Mouse (Mus musculus) heart, adult 8-10 months (tissue): ENCODE results near the gene Ssx2ip. TPM values are rescaled to one million over a fixed set of nuclear protein-coding genes. Genes with fewer than 3 reads are reported as not detected.

Experiments used
- DNase-seq: peaks from one replicate; pipeline ENCODE4 v3.0.0; 2022; ENCODE audit warnings: low spot score
- total RNA-seq, 4 experiments: library from RNA; stranded (reverse); gene quantifications; 2 replicates each; pipeline ENCODE4 v1.2.4; 2022

Gene Ssx2ip
- total RNA-seq, 4 experiments from 2014 or later = 13.1 to 17.5 (median 15.3) TPM

DNA sequence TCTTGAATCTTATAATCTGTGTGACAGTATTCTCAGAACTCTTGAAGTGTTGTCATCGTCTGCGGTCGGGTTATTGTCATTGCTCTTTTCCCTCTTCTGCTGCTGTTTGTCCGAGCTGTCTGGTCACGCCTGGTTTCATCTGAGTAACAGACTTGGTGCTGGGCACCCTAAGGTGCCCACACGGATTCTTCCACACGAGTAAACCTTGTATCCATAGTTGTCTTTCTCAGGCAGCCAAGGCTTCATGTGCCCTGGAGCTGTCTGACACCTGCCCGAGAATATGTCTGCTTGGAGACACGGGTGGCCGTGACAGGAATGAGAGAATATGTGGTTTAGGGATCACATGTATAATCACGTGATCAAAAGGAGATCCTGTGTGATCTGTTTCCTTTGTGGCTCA is 31.1 kb downstream of the Ssx2ip start:
- DNase-seq = no peak

DNA sequence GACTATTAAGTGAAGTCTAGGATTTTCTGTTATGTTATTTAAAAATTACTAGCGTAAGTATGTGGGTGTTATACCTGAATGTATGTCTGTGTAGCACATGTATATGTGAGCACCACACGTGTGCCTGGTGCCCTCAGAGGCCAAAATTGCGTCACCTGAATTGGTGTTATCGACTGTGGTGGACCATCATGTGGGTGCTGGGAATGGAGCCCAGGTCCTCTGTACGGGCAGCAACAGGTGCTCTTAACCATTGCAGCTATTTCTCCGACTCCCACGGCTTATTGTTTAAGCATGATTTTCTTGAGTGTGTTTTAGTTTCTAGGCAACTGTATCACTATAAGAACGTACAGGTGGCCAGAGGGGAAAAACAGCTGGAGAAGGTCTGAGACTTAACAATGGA is 31.7 kb downstream of the Ssx2ip start:
- DNase-seq = no peak

- no peak for DNase-seq
Measured at GRCm38 (mm10) chr3:146440011-146440410, 35.6 kb downstream of the Ssx2ip start.

GRCm38 (mm10) chr3:146440422-146440821 is 36.0 kb downstream of the Ssx2ip start:
- DNase-seq = no peak

DNA sequence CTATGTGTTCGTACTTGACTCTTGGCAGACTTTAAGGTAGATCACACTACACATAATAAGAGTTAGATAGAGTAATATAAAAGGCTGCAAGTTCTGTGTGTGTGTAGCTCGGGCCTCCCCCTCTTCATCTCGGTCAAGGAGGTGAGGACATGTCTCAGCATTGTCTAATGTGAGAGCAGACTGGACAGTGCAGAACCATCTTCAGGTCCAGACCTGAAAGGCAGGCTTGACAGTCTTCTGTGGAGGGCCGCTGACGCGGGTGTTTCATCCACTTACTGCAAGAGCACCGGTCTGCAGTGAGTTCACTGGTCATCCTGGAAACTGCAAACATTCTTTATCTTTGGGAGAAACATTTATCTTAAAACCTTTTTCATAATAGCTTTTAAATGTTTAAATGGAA is 38.0 kb downstream of the Ssx2ip start:
- DNase-seq = no peak

GRCm38 (mm10) chr3:146442936-146443335 is 38.5 kb downstream of the Ssx2ip start:
- DNase-seq = no peak

DNA sequence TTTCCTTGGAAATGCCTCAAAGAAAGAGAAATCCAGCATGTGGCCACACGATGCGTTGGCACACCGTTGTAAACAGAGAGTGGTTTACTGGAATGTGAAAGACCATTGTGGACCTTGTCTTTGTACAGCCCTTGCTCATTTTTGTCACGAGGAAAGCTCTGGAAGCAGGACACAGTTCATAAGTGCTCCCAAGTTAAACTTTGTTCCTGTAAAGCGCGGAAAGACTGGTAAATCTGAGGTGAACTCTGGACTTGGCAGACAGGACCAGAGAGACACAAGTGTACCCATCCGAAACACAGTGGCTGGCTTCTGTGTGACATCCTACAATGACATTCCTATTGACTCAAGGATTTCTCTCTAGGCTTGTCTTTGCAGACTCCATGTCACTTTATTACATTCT is 38.9 kb downstream of the Ssx2ip start:
- no peak for DNase-seq

DNA sequence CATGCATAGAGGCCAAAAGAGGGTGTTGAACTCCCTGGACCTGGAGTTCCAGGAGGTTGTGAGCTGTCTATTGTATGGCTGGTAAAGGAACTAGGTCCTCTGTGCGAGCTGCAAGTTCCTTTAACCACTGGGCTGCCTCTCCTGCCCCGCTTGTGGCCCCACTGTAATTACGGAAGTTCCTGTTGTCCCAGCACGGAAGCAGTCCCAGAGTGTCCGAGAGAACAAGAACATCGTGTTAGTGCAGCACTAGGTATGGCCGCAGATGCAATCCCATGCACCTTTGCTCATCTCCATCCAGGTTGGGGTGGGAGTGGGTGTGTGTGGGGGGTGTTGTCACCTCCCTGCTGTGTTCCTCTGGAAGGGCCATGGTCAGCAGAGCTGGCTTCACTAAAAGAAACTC is 40.4 kb downstream of the Ssx2ip start:
- DNase-seq = peak; percentile 19

DNA sequence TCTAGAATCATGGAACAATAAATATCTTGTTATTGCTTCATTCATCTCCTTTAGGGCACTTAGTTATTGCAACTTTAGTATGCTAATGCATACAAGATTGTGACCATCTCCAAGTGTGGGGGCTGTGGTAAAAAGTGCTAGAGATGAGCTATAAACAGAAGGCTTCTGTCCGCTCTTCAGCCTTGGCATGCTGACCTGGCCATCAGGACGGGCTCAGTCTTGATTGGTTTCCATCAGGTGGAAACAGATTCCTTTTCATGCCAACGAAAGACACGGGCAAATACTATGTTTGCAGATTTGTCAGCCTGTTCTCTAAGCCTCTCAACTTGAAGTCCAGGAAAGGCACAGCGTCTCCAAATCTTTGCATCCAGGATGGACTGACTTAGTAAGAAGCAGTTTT is 42.7 kb downstream of the Ssx2ip start:
- DNase-seq = no peak

GRCm38 (mm10) chr3:146447598-146447997 is 43.2 kb downstream of the Ssx2ip start:
- DNase-seq = no peak

DNA sequence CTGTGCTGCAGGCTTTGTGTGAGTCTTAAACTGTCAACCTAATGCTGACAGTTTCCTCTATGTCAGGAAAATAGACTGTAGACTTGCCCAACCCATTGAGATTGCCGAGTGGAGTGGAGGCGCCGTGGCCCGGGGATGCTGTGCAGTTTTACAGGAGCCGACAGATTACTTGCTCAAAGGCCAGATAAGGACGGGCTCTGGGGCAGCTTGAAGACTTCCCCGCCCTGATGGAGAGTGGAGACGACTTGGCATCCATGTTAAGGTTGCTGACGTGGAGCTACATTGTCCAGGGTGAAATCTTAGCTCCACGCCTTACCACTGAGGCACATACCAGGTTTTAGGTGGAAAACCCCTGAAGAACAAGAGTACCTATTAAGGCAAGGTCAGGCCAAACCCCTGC is 43.9 kb downstream of the Ssx2ip start:
- DNase-seq = no peak

DNA sequence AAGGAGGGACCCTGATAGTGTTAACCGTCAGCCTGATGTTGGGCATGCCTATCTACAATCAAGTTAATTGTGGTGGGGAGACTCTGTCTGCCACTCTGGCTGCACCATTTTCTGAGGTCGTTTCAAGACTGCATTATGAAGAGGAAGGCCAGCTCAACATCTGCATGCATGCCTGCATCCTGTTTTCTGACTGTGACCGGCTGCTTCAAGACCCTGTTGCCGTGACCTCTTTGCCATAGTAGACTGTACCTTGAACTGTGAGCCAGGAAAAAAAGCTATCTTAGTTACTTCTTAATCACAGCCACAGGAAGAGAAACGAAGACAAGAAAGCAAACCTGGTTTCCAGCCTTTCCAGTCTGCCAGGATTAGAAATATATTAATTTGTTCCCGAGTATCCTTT is 44.5 kb downstream of the Ssx2ip start:
- DNase-seq = no peak

GRCm38 (mm10) chr3:146449745-146450250 is 45.4 kb downstream of the Ssx2ip start, which contains the start of gene Ctbs:
Ctbs (plus strand) TSS chr3:146449795.
- no peak for DNase-seq

- DNase-seq = peak; percentile 90
Measured at GRCm38 (mm10) chr3:146450371-146450841, 46.0 kb downstream of the Ssx2ip start.

GRCm38 (mm10) chr3:146451375-146451774 is 46.9 kb downstream of the Ssx2ip start:
- no peak for DNase-seq

DNA sequence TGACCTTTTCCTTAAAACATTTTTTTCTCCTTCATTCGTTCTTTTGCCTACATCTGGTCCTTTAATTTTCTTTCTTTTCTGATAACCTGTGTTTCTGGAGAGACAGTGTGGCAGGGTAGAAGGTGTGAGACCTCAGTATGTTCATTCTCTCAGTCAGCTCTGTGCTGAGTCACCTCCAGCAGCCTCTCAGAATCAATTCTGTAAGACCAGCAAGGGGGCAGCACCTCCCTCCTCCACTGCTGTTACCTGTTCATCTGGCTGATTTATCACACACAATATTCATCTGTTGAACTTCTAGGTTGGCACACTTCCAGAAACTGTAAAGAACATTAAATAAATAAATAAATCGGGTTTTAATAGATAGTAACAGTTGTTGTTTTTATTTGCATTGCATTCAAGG is 58.5 kb downstream of the Ssx2ip start:
- no peak for DNase-seq

GRCm38 (mm10) chr3:146469226-146469625 is 64.8 kb downstream of the Ssx2ip start:
- DNase-seq = no peak

DNA sequence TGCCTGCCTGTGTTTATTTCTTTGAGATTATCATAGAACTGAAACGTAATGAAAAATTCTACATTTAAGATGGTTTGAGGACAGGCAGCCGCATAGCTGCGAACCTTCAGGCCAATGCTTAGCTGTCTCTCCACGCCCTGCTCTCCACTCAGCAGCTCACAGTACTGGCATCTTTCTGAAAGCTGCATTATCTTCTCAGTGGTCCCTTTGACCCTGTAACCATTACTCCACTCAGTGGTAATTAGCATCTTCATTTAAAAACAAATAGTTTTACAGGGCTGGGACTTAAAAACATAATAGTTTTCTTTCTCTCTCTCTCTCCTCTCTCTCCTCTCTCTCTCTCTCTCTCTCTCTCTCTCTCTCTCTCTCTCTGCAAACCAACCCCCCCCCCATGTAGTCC is 68.2 kb downstream of the Ssx2ip start:
- DNase-seq = no peak

GRCm38 (mm10) chr3:146473741-146474140 is 69.3 kb downstream of the Ssx2ip start:
- DNase-seq = no peak

DNA sequence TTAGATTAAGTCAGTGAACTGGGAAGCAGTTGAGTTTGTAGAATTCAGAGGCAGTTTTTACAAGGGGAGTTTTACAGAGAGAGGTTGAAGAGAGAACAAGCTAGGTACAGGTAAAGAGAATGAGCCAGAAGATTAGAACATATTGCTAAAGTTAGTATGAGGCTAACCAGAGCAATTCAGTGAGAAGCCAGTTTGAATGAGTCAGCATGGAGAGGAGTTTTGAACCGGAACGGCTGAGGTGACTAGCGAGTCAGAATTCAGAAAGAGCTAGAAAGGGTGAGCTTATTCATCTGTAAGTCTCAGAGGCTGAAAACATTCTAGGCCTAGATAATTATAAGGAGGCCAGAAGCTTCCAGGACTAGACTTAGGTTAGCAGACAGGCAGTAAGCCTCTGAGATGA is 70.0 kb downstream of the Ssx2ip start:
- DNase-seq = no peak

DNA sequence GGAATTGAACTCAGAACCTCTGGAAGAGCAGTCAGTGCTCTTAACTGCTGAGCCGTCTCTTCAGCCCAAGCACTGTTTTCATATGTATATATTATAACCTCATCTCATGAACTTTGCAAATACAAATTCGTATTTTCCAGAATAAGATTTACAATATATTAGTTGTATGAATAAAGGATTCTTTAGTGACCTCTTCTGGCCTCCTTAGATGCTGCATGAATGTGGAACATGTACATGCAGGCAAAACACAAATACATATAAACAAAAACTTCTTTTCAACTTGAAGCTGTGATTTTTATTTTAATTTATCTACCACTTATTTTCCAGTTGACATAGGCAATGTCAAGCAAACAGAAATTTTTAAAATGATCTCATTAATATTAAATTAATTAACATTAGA is 77.6 kb downstream of the Ssx2ip start:
- no peak for DNase-seq

DNA sequence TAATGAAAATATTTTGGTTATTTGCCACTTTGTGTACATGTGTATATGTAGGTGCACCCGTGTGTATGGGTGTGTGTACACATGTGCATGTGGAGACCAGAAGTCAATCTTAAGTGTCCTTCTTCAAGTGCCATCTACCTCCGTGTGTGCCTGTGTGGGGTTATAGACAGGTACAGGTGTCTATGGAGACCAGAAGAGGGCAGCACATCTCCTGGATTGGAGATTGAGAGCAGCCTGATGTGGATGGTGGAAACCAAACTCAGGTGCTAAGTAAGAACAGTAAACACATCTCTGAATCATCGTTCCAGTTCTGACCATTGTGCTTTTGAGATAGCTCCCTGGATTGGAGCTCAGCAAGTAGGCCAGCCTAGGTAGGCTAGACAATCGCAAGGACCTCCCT is 82.0 kb downstream of the Ssx2ip start:
- no peak for DNase-seq
